Mouse (Mus musculus) activated CD4-positive, CD25-positive, alpha-beta regulatory T cell, adult 4 months (primary cell): ENCODE measurements around the gene Irf2bp1. TPM values are rescaled to one million over a fixed set of nuclear protein-coding genes. Genes with fewer than 3 reads are reported as not detected.

Experiments used
- ATAC-seq: one replicate; pipeline ENCODE4 v1.8.0; 2017
- polyA plus RNA-seq, 2 experiments: library from polyadenylated mRNA; unstranded; fragments of 100-300 nt; shearing (Covaris generic); gene quantifications; one replicate each; pipeline ENCODE4 v1.2.1; 2017

Gene Irf2bp1
- polyA plus RNA-seq, 2 experiments from 2014 or later: 2.0 to 3.0 TPM

DNA sequence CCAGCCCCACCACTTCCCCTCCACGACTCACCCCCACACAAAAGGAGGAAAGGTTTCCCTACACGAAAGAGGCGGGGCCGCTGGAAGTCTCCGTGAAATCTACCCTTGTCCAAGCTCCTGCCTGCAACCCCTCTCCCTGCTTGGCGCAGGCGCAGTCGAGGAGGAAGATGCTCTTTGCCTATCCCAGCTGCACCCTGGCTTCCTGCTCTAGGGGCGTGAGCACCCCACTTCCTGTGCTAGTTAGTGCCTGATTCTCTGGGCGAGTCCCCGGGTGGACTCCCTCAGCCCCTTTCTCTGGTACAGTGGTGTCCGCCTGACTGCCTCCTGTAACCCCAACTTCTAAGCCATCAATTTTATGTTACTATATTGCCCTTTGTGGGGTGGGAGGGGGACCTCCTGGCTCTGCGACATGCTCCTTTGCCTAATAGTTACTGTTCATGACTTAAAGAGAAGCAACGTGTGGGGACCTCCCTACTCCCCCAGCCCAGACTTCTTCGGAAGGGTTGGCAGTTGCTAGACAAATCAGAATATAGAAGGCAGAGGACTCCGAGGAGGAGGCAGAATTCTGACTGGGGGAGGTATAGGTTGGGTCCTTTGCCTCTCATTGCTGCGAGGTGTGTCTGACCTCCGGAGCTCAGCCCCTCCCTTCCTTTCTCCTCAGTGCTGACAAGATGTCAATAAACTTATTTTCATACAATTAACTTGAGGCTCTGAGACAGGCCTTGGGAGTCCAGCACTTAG lies 2.6 kb upstream of the Irf2bp1 start:
- peak; percentile 75 for ATAC-seq

GRCm38 (mm10) chr7:19001807-19002085 lies 2.1 kb upstream of the Irf2bp1 start:
- ATAC-seq: no peak

GRCm38 (mm10) chr7:19002115-19002514 lies 1.7 kb upstream of the Irf2bp1 start:
- no peak for ATAC-seq

DNA sequence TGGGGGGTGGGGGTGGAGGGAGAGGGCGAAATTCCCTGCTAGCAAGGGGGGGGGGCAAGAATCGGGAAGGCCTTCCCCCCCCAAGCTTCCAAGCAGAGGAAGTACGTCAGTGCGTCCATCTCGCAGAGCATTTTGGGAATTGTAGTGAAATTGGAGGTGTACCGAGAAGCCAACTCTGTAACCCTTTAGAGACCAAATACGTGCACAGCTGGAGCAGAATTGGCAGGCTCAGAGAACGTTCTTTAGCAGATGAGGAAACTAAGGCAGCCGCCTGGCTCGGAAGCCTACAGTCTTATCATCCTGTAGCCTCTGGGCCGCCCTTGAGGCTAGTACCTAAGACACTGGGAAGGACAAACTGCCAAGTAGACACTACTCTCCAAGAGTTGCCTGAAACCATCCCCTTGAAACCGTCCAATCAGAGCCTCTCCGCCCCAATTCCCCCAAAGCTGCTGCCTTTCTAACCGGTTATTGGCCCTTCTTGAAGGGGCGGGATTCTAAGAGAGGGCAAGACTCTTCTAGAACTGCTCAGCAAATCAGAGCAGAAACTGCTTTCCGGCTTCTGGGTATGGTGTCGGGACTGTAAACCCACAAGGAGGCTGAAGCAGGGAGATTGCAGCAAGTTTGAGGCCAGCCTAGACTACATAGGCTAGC lies 871 bp upstream of the Irf2bp1 start:
- peak; percentile 24 for ATAC-seq

- ATAC-seq: no peak
These were observed 811 bp downstream of the Irf2bp1 start for GRCm38 (mm10) chr7:19004631-19005079.

GRCm38 (mm10) chr7:19005417-19006121 lies 1.7 kb downstream of the Irf2bp1 start:
- no peak for ATAC-seq

DNA sequence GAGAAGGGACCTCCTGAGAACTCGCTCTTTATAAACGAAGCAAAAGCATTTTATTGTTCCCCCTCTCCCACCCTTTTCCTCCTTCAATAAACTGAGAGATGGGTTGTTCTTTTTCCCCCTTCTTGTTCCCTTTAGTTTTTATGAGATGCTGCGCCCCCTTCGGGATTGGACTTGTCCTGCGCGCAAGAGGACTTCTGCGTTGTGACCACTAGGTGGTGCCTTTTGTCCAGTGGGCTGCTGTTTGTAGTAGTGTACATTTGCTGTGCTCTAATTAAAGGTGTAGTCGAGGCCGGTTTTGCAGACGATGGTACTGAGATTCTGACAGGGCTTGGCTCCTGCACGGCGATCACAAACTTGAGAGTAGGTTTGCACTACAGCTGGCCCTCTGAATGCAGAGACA lies 2.6 kb downstream of the Irf2bp1 start:
- ATAC-seq: peak; percentile 29

DNA sequence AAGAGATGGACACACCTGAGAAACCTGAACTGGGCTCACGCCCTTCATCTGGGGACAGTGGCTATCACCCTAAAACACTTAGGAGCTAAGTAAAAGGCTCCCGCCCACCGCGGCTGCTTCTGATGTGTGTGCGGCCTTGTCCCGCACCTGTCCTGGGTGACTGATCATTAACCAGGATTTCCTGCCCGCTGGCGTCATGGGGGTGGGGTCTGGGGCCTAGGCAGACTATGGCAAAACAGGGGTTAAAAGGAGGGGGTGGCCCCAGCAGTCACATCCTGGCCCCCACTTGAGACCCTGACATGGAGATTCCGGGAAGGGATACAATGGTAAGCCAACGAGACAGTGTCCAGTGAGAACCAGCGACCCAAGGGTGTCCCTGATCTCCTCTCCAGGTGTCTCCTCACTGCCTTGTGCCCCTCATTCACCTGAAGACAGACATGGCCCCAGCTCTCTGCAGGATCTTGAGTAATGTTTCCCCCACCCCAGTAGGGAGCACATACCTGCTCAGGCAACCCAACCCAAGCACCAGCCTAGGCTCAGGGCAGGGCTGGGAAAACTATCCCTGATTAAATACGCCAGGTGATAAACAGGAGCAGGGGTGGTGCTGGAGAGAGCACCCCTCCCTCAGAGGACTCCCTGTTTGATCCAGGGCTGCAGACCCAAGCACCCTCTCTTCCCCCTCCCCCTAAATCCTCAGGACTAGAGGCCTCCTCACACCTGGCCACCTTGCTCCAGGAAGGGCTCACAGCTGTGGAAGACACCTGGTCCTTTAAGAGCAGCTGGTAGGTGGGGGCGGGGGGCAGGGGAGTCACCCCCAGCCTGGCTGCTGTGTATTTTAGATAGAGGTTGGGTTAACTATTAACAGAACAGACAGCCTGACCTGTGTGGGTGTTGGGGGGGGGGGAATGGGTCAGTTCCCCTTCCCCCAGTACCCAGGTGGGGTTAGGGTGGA lies 3.5 kb downstream of the Irf2bp1 start:
- ATAC-seq: no peak

- ATAC-seq: no peak
These were observed 6.7 kb downstream of the Irf2bp1 start for GRCm38 (mm10) chr7:19010581-19010980.

DNA sequence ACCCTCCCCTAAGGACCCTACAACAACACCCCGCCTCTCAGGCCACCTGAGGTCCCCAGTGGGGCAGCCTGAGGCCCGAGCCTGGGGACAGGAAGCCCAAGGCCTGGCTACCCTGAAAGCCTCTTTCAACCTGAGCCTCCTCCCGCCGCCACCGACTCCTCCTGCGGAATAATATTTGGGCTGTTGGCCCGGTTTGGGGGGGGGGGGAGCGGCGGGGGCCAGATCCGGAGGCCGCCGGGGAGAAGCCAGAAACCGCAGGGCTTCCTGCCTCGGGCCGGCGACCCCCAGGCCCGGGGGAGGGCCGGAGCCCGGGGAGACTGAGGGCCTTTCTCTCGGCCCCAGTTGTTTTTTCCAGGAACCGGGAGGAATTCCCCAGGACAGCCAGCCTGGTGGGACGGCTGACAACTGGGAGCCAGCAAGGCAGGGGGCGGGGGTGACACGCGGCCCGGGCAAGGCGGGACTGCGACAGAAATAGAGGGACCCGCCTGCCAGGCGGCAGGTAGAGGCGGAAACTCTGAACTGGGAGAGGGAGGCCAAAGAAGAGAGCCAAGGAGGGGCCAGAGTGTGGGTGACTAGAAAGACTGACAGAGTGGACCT lies 8.3 kb downstream of the Irf2bp1 start:
- no peak for ATAC-seq

DNA sequence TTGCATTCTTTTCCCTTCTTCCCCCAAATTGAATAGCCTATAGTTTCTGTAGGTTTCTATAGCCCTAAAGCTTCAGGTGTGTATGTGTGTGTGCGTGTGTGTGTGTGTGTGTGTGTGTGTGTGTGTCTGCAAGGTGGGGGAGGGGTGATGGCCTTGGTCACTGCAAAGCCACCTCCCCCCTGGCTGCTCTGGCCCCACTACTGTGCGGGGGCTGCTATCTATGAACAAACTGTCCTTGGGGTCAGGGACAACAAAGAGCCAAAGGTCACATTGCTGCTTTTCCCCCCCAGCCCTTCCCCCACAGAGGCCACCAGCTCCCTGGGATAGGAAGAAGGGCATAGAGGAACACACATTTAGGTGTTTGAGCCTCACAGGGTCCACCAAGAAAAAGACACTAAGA lies 9.0 kb downstream of the Irf2bp1 start:
- ATAC-seq: no peak

- ATAC-seq: no peak
These were observed 10.6 kb downstream of the Irf2bp1 start for GRCm38 (mm10) chr7:19014452-19014851.

DNA sequence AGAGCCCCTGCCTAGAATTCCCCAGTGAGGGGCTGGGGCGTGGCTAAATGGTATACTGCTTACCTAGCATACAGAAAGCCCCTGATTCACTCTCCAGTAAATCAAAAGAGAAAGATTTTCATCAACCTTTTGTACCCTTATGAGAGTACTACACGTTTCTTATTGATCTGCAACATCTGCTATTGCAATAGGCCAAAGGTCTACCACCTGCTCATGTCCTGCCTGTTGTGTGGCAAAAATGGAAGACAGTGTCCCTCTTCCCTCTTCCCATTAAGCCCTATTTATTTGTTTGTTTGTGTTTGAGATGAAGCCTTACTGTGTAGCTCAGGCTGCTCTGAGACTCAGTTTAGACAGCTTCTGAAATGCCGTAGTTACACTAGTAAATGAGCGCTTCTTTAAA lies 12.2 kb downstream of the Irf2bp1 start:
- no peak for ATAC-seq

DNA sequence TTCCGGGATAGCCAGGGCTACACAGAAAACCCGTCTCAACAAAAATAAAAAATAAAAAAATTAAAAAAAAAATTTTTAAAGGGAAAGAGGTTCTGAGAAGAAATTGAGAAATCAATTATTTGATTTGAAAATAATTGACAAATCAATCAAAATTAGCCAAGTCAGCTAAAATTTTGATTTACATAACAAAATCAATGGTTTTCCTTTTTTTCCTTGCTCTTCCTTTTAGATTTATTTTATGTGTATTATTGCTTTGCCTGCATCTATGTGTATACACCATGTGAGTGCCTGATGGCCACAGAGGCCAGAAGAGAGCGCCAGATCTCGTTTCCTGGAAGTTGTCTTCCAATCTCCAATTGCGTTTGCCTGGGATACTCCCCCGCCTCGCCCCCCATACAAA lies 14.1 kb downstream of the Irf2bp1 start:
- ATAC-seq: no peak

- ATAC-seq: no peak
These were observed 17.2 kb downstream of the Irf2bp1 start for GRCm38 (mm10) chr7:19021048-19021447.

DNA sequence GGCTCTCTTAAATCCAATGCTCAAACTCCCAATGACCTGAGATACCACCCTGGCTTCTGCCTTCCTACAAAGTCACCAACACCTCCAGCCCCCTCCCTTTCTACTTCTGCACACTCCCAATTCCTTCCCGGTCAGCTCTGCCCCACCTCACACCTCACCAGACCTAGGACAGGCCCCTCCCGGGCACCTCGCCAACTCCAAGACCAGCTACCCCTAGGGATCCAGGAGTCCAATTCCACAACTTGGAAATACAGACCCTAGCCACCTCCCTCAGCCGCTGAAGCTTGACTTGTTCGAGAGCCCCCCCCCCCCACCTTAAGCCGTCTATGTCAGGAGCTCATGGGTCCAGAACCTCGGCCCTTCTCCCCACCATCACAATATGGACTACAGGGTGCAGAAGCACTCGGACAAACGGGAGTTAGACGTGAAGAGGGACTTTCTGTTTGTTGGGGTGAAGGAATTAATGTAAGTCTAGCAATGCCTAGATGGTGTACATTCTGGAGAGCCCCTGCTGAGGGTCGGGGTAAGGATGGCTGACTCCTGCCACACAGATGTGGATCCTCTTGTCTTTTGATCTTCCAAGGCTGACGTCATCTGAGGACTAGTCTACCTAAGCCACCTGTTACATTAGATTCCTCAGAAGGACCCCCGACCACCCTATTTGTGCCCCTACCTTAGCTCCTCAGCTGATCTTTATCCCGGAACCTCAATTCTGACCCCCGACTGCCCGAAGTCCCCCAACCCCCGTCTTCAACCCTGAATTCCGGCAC lies 18.5 kb downstream of the Irf2bp1 start:
- no peak for ATAC-seq

- no peak for ATAC-seq
These were observed 19.5 kb downstream of the Irf2bp1 start, which contains the start of gene Foxa3 for GRCm38 (mm10) chr7:19023357-19023814. TSS of gene Foxa3 (minus strand) at chr7:19023538.

- peak; percentile 92 for ATAC-seq
These were observed 20.3 kb downstream of the Irf2bp1 start, which contains the start of gene Sympk for GRCm38 (mm10) chr7:19024096-19024506. TSS of gene Sympk (plus strand) at chr7:19024377.

DNA sequence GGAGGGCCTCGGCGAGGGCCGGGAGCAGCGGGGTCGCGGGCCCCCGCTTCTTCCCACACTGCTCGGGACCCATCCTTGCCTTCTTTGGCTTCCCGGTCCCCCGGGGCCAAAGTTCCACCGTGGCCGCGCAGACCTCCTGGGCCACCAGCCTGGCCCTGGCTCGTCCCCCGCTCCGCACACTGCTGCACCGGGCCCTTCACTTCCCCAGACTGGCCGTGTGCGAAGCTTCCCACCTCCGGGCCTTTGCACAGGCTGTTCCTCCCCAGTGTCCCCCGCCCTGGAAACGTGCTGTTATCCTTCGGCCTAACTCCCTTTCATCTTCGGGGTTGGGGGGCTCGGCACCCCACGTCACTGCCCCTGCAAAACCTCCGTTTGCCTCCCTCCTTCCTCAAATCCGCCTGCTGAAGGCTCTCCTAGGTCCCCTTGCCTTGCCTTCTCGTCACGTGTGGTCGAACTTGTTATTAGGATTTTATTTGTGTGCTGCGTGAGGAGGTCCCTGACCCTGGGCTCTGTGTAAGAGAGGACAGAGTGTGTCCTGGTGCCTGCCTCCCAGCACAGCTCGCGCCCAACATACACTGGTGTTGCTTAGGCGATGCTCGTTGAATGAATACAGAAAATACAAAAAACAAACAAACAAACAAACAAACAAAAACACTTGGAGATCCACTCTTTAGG lies 20.9 kb downstream of the Irf2bp1 start:
- no peak for ATAC-seq

DNA sequence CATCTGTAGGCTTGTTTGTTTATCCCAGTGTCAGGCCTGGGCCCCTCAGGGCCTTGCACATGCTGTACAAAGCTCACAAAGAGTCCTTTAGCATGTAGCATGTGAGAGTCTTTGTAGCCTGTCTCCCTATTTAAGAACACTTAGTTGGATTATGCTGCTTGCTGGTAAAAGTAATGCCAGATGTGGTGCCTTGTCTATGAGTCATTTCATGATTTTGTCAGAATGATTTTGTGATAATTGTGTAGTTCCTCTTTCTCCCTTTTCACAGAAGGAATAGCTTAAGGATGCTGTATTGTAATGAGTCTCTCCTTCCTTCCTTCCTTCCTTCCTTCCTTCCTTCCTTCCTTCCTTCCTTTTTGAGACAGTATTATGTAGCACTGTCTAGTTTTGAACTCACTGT lies 24.2 kb downstream of the Irf2bp1 start:
- no peak for ATAC-seq
